Comparison of ENCODE assay signal across 9 mouse cellular contexts in genomic region chr5:146299520-146299870, GRCm38 (mm10).
DNase-seq lines count a peak whose midpoint lies in the region; ATAC-seq lines count a peak whose summit lies in the region.
"Had no signal": no experiment of that assay in that cellular context is flagged by ENCODE, and none has a peak within 500 bp of the region (broad histone marks: within the 10 kb centered on the region; RNA-seq: fewer than 3 reads in every experiment).

No protein-coding gene starts in this region.

- H3K4me2 ChIP-seq in liver, embryonic 15.5 days, result no peak overlapping the region
- H3K4me2 ChIP-seq in hindbrain, embryonic 11.5 days (replicated peaks; ENCODE audit: low read depth, low read length), result no peak overlapping the region
- H3K4me2 ChIP-seq: lung, embryonic 15.5 days had no signal

- H3K27ac ChIP-seq in liver, embryonic 15.5 days (replicated peaks), result peak overlapping the region; percentile 38; the same call in 1 of the 2 replicates
- no peak overlapping the region for H3K27ac ChIP-seq in hindbrain, embryonic 11.5 days (ENCODE audit: low read depth, low read length)
- H3K27ac ChIP-seq: lung, embryonic 15.5 days had no signal

- H3K4me1 ChIP-seq in liver, embryonic 15.5 days (replicated peaks), result peaks cover 27% of the 10 kb centered on the region
- no peaks in the 10 kb centered on the region for H3K4me1 ChIP-seq in hindbrain, embryonic 11.5 days (replicated peaks; ENCODE audit: control insufficient read depth, insufficient read depth, low read length)
- H3K4me1 ChIP-seq: lung, embryonic 15.5 days had no signal

- H3K9ac ChIP-seq in liver, embryonic 15.5 days, result no peak overlapping the region
- no peak overlapping the region for H3K9ac ChIP-seq in hindbrain, embryonic 11.5 days (ENCODE audit: low read depth, low read length)
- H3K9ac ChIP-seq: lung, embryonic 15.5 days had no signal

- peaks cover 90% of the 10 kb centered on the region for H3K36me3 ChIP-seq in liver, embryonic 15.5 days (replicated peaks)
- 0 out of 2 replicates have a peak, but pooled peaks cover 3% of the 10 kb centered on the region for H3K36me3 ChIP-seq in hindbrain, embryonic 11.5 days (ENCODE audit: control insufficient read depth, insufficient read depth, low read length)

- peak; percentile 42 to 48 for DNase-seq in frontal cortex, postnatal 14 days (ENCODE audit: low spot score in 2 of 2)
- peak; percentile 28 for DNase-seq in ovary, postnatal 36 days (ENCODE audit: low spot score)
- no peak for DNase-seq in ovary, adult 18-20 months (ENCODE audit: low spot score)
- DNase-seq in cerebellum, postnatal 25 days, result peak; percentile 36 to 68
- no peak for DNase-seq in embryo, embryonic 11 days
- no peak for DNase-seq in hindbrain, embryonic 11.5 days (ENCODE audit: low spot score)

- H3K9me3 ChIP-seq in liver, embryonic 15.5 days (replicated peaks), result no peaks in the 10 kb centered on the region
- no peaks in the 10 kb centered on the region for H3K9me3 ChIP-seq in hindbrain, embryonic 11.5 days (ENCODE audit: control insufficient read depth, low read length)
- H3K9me3 ChIP-seq: lung, embryonic 15.5 days had no signal

- H3K27me3 ChIP-seq in liver, embryonic 15.5 days, result no peaks in the 10 kb centered on the region
- no peaks in the 10 kb centered on the region for H3K27me3 ChIP-seq in hindbrain, embryonic 11.5 days (ENCODE audit: control insufficient read depth, insufficient read depth, low read length)
- H3K27me3 ChIP-seq: lung, embryonic 15.5 days had no signal

- 79% methylated on average over 8 of the region's 8 CpGs for WGBS in liver, embryonic 15.5 days (ENCODE audit: insufficient replicate concordance)
- 91% methylated on average over 8 of the region's 8 CpGs for WGBS in hindbrain, embryonic 11.5 days

- no peak for ATAC-seq in frontal cortex, adult (ENCODE audit: low TSS enrichment)
- ATAC-seq in liver, embryonic 15.5 days (ENCODE audit: insufficient read depth), result no peak
- ATAC-seq in hindbrain, embryonic 11.5 days (ENCODE audit: low FRiP score), result no peak

- no peak overlapping the region for H3K4me3 ChIP-seq in liver, embryonic 15.5 days (replicated peaks)
- no peak overlapping the region for H3K4me3 ChIP-seq in hindbrain, embryonic 11.5 days (ENCODE audit: low read depth, low read length)
- H3K4me3 ChIP-seq: lung, embryonic 15.5 days had no signal

Comparison
In these comparisons a context has a peak if more than half of its experiments do, and no peak if none do; other contexts are left out.
1. DNase-seq: peak in frontal cortex, postnatal 14 days (2 of 2), ovary, postnatal 36 days (single experiment) and cerebellum, postnatal 25 days (2 of 2); none in ovary, adult 18-20 months (single experiment), embryo, embryonic 11 days (single experiment) and hindbrain, embryonic 11.5 days (single experiment).